Mouse (Mus musculus) macrophage (primary cell): Measurements from ENCODE around the gene Mettl1. TPM values are rescaled to one million over a fixed set of nuclear protein-coding genes. Genes with fewer than 3 reads are reported as not detected.
"Not testable (repeated sequence)": the region's sequence is repeated elsewhere in the genome, so short reads cannot be mapped to it uniquely, and the experiment has no call there.

Experiments used
- H3K27ac ChIP-seq: fragments of 350-480 bp; formaldehyde crosslinking; 2 replicates; pipeline ENCODE4 v1.9.0; 2021
- H3K36me3 ChIP-seq: fragments of 350-480 bp; formaldehyde crosslinking; 2 replicates; pipeline ENCODE4 v1.9.0; 2021; ENCODE audit errors: inconsistent target
- H3K4me3 ChIP-seq: fragments of 350-480 bp; formaldehyde crosslinking; 2 replicates; pipeline ENCODE4 v1.9.0; 2021; ENCODE audit errors: inconsistent target
- H3K79me2 ChIP-seq: fragments of 350-480 bp; formaldehyde crosslinking; 2 replicates; pipeline ENCODE4 v1.9.0; 2021; ENCODE audit errors: inconsistent target
- WGBS: methylation state at CpG from one replicate; pipeline ENCODE4 v1.1.7; 2026; ENCODE audit warnings: inconsistent platforms; ENCODE audit not compliant: missing documents; 5-methylcytosine and 5-hydroxymethylcytosine counted together
- polyA plus RNA-seq: library from polyadenylated mRNA; stranded (reverse); fragments of 250-400 nt; gene quantifications from 3 replicates; pipeline ENCODE4 v1.2.4, GENCODE M21; 2018; ENCODE audit warnings: inconsistent platforms

Mettl1 gene
- polyA plus RNA-seq, 1 experiment from 2014 or later, result 4.6 TPM

DNA sequence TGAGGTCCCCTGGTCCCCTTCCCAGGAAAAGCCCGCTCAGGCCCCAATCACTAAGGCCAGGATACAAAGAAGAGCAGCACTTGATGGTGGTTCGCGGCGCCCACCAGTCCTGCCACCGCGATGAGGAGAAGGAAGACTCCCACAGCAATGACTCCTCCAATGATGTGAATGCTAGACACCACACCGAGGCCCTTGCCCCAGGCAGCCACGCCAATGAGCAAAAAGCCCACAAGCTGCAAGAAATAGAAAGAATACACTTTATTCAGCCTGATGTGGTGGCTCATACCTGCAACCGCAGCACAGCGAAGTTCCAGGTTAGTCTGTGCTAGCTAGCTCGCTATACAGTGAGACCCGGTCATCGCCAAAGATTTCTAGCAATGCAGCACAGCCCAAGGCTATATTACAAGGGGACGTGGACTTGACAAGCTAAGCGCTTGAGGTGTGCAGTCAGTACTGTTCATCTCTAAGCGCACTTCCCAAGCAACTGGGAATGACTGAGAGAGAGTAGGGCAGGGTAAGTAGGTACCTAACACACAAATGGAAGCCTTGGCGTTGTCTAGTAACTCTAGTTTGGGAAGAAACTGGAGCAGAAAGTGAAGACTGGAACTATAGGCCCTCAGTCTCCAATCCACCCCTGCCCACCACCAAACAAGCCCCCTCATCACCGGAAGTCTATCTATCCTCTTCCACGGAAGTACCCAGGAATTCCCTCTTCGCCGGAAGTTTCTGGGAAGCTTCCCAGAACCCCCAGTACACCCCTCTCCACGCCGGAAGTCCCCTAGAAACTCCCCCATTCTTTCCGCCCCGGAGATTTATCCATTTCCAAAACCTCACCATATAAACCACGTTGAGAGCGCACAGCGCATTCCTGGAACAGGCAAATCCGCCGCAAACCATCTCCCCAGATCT lies 28.3 kb downstream of the Mettl1 start:
- peaks cover 35% of the 10 kb centered on the region for H3K79me2 ChIP-seq
- 15% methylated on average over 30 of the region's 30 CpGs for WGBS
- H3K36me3 ChIP-seq, result peaks cover 34% of the 10 kb centered on the region
- H3K27ac ChIP-seq, result peak overlapping the region; percentile 82
- H3K4me3 ChIP-seq, result peak overlapping the region; percentile 95

DNA sequence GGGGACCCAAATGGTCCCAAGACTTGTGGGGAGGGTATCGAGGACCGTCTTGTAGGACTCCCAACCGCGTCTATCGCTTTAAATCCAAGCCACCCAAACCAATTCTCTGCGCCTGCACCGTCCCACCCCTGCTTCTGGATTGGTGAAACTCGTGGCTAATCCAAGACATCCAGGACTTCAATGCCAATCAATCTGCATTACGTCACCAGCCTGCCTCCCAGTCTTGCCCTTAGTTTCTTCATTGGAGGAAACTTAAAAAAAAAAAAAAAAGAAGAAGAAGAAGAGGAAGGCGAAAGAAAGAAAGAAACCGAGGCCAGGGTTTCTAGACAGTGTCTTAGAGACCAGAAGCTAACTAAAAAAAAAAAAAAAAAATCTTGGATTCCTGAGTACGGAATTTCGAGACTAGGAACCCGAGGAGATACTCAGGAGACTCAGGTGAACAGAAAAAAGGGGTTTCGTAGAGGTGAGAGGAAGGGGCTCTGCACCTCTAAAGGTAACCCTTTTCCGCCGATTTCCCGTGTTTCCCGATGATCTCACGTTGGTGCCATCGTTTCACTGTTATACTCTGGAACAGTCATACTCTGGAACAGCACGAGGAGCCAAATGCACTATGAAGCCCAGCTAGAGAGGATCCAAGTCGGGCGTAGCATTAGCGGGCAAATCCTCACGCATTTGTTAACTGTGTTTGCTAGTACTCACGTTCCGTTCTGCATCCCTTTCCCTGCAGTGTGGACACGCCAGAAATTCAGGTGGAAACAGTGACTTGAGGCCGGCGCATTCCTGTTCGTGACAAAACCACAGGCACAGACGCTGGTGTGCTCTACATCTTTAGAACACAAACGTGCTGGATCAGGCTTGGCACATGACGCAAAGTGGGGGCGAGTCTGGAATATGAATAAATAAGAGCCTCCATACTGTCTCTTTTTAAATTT lies 29.2 kb downstream of the Mettl1 start, which contains the start of gene Tspan31:
Gene Tspan31, minus strand, starts transcription at position 75 of the 932 bp plus-strand sequence.
- 1% methylated on average over 36 of the region's 36 CpGs for WGBS
- Histone ChIP-seq H3K4me3 (peak within 1 kb of the TSS; percentile 95), H3K79me2 (peaks cover 26% of the 10 kb centered on the region), H3K27ac (peak within 1 kb of the TSS; percentile 82), H3K36me3 (peaks cover 27% of the 10 kb centered on the region)

DNA sequence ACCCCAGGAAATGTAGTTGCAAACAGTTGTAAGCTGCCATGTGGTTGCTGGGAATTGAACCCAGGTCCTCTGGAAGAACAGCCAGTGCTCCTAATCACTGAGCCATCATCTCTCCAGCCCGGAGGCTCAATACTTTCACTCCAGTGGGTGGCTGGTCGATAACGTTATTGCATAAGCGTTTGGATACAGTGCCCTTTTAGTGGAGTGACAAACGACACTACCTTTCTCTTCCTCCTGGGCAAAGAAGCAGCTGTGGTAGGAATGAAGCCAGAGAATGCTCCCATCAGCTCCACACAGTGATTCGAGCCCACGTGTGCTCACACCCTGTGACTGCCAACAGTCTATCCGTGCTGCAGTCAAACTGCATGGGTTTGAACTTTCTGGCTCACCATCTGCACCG lies 30.0 kb downstream of the Mettl1 start:
- Histone ChIP-seq H3K36me3 (peaks cover 19% of the 10 kb centered on the region), H3K79me2 (peaks cover 19% of the 10 kb centered on the region), H3K27ac (no peak overlapping the region), H3K4me3 (peak overlapping the region; percentile 95)
- WGBS, result 61% methylated on average over 9 of the region's 9 CpGs

- H3K27ac ChIP-seq, H3K36me3 ChIP-seq, H3K4me3 ChIP-seq: not testable (repeated sequence)
- H3K79me2 ChIP-seq, result peaks cover 14% of the 10 kb centered on the region
- 56% methylated on average over 1 of the region's 4 CpGs for WGBS
Measured at GRCm38 (mm10) chr10:127072270-127072669, 31.1 kb downstream of the Mettl1 start.

- H3K36me3 ChIP-seq, H3K27ac ChIP-seq, H3K4me3 ChIP-seq: not testable (repeated sequence)
- peaks cover 14% of the 10 kb centered on the region for H3K79me2 ChIP-seq
- WGBS, result no CpG with 5 or more reads among the region's 2 CpGs
Measured at GRCm38 (mm10) chr10:127072969-127073368, 31.8 kb downstream of the Mettl1 start.

GRCm38 (mm10) chr10:127073981-127074380 lies 32.8 kb downstream of the Mettl1 start:
- no peak overlapping the region for H3K4me3 ChIP-seq
- H3K27ac ChIP-seq, result no peak overlapping the region
- 100% methylated on average over 1 of the region's 1 CpGs for WGBS
- H3K36me3 ChIP-seq, result no peaks in the 10 kb centered on the region
- H3K79me2 ChIP-seq, result peaks cover 11% of the 10 kb centered on the region

DNA sequence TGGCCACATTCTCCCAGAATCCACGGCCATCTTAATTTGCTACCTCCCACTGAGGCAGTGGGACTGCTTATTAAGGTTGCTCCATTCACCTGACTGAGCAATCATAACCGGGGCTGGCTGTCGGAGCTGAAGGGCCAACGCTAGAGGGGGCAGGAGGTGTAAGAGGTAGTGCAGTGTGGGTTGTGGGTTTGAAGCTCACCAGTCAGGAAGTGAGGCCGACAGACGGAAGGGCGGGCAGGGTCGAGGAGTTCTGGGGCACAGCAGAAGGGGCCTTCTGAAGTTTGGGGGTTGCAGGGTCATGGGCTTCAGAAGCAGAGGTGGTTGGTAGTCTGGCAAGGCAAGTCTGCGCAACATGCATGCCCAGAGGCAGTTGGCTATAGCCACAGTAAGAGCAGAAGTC lies 33.9 kb downstream of the Mettl1 start, which contains the start of gene Agap2:
Gene Agap2, plus strand, starts transcription at position 205 of the 400 bp plus-strand sequence.
- H3K36me3 ChIP-seq, result no peaks in the 10 kb centered on the region
- peaks cover under 1% of the 10 kb centered on the region; the same call in 1 of the 2 replicates for H3K79me2 ChIP-seq
- H3K27ac ChIP-seq, result no peak within 1 kb of the TSS
- WGBS, result 16% methylated on average over 9 of the region's 9 CpGs
- peak within 1 kb of the TSS; percentile 0; the same call in 1 of the 2 replicates for H3K4me3 ChIP-seq

- no peaks in the 10 kb centered on the region; the same call in 1 of the 2 replicates for H3K79me2 ChIP-seq
- H3K27ac ChIP-seq, result no peak overlapping the region
- H3K36me3 ChIP-seq, result no peaks in the 10 kb centered on the region
- H3K4me3 ChIP-seq, result peak overlapping the region; percentile 0; the same call in 1 of the 2 replicates
- 3% methylated on average over 8 of the region's 8 CpGs for WGBS
Measured at GRCm38 (mm10) chr10:127075651-127076050, 34.4 kb downstream of the Mettl1 start.

DNA sequence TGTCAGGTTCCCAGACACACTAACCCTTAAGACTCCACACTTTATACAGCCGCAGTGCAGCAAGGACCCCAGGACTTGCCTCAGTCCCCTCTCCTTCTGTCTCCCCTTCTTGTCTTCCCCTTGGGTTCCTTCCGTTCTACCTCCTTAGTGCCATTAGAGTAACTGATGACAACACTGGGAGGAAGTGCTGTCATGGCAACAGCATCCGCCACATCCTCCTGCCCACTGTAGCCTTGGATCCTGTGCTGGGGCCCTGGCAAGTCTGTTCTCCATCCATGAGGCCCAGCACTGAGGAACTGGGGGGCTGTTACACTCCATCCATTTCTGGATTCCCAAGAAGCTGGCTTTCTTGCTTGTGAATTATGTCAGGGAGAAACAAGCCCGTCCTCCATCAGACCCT lies 34.9 kb downstream of the Mettl1 start:
- Histone ChIP-seq H3K79me2 (no peaks in the 10 kb centered on the region; the same call in 1 of the 2 replicates), H3K36me3 (no peaks in the 10 kb centered on the region), H3K4me3 (no peak overlapping the region), H3K27ac (no peak overlapping the region)
- 13% methylated on average over 4 of the region's 4 CpGs for WGBS

DNA sequence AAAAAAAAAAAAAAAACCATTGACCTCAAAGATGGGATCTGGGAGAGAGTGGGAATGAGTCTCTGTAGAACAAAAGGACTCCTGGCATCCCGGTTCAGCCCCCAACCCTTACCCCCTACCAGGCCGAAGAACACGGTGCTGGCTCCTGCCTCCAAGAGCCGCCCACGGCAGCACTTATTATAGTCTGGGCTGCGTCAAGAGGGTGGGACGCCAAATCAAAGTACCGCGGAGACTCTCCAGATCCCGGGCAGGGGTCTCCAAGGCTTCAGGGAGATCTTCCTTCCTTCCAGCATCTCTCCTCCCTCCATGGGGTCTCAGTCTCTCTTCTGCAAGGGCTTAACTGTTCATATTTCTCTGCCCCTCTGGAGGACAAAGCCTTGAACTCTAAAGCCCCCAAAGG lies 36.3 kb downstream of the Mettl1 start:
- H3K4me3 ChIP-seq, result no peak overlapping the region
- H3K36me3 ChIP-seq, result no peaks in the 10 kb centered on the region
- 82% methylated on average over 7 of the region's 10 CpGs for WGBS
- no peaks in the 10 kb centered on the region; the same call in 1 of the 2 replicates for H3K79me2 ChIP-seq
- no peak overlapping the region for H3K27ac ChIP-seq

GRCm38 (mm10) chr10:127078001-127078676 lies 36.9 kb downstream of the Mettl1 start:
- 77% methylated on average over 12 of the region's 12 CpGs for WGBS
- no peak overlapping the region for H3K4me3 ChIP-seq
- H3K36me3 ChIP-seq, result no peaks in the 10 kb centered on the region
- no peak overlapping the region for H3K27ac ChIP-seq
- no peaks in the 10 kb centered on the region; the same call in 1 of the 2 replicates for H3K79me2 ChIP-seq

- Histone ChIP-seq H3K36me3 (no peaks in the 10 kb centered on the region), H3K4me3 (no peak overlapping the region), H3K79me2 (no peaks in the 10 kb centered on the region; the same call in 1 of the 2 replicates), H3K27ac (no peak overlapping the region)
- 84% methylated on average over 16 of the region's 49 CpGs for WGBS
Measured at GRCm38 (mm10) chr10:127078677-127079575, 37.7 kb downstream of the Mettl1 start.
